Mouse (Mus musculus): ENCODE measurements at regions not wholly inside any gene's neighbourhood (a gene's known extent, or its start where the extent isn't known, plus 50 kb on each side); places are given as distances from the start of the nearest gene placed in this dataset.

- no peak for DNase-seq (ENCODE audit: low spot score in 2 of 2)
Measured at GRCm38 (mm10) chr4:125932036-125932756, 92.2 kb upstream of the Csf3r start.

DNA sequence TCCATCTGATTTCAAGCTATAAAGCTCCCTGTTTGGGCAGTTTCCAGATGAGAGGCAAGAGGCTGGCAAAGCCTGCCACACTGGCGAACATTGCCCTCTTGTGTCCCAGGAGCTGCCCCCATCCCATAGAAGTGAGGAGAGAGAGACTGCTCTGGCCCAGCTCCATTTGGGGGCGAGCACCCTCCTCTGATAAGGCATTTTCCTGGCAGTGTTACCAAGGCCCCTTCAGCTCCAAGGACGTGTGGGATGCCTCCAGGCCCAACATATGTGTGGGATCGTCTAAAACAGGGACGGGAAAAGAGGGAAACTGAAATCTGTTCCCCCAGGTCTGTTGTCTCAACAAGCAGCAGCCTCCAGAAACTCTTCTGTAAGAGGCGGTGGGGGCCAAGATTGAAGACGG, 88.0 kb upstream of the Csf3r start:
- peak; percentile 16 to 30 for DNase-seq (ENCODE audit: low spot score in 2 of 2)

GRCm38 (mm10) chr4:125938186-125938585, 86.2 kb upstream of the Csf3r start:
- no peak for DNase-seq (ENCODE audit: low spot score in 2 of 2)

DNA sequence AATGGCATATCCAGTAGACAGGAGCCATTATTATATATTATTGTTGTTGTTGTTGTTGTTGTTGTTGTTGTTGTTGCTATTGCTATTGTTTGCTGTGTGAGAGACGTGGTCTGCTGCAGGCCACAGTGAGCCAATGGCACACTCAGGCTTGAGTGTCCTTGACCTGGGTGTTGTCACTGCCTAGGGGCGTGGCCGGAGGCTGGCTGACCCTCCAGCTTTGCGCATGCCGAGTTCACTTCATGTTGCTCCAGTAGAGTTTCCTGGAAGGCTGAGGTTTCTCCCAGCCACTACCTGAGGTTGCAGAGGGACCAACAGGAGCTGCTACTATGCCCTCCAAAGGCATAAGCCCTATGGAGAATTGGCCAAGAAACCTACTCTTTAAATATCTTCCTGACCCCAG, 83.1 kb upstream of the Csf3r start:
- no peak for DNase-seq (ENCODE audit: low spot score in 2 of 2)

GRCm38 (mm10) chr4:125941916-125942315, 82.4 kb upstream of the Csf3r start:
- peak; percentile 74 to 76 for DNase-seq (ENCODE audit: low spot score in 2 of 2)

DNA sequence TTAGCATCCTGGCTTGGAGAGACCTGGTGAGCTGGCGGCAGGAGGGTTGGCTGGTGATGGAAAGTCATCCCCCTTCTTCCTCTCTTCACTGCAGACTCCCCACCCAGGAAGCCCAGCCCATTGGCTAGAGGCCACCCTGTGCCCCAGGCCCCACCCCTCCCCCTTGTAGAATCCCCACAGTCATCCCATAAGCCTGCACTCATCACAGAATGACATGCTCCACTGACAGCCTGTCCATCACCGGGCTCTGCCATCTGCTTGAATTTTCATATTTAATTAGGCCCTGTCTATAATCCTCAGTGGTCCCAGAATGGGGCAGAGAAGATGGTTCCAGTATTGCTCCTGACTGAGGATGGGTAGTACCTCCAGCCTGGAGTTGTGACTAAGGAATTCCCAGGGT, 79.3 kb upstream of the Csf3r start:
- DNase-seq (ENCODE audit: low spot score in 2 of 2): no peak

DNA sequence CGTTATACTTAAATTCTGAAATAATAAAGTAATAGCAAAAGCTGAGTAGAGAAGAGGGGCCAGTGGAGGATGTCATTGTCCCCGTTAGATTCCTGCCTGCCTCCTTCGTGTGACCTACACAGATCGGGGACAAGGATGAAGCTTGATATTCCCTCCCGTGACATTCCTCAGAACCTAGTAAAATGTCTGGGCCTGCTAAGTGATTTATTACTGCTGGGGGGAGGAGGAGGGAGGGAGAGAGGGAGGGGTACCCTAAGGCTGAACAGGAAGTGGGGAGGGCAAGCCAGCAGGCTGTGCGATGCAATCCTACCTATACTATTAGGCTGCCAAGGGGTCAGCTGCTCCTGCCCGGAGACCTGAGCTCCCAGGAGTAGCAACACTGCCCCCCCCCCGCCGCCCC, 64.9 kb upstream of the Csf3r start:
- DNase-seq (ENCODE audit: low spot score in 2 of 2): no peak

DNA sequence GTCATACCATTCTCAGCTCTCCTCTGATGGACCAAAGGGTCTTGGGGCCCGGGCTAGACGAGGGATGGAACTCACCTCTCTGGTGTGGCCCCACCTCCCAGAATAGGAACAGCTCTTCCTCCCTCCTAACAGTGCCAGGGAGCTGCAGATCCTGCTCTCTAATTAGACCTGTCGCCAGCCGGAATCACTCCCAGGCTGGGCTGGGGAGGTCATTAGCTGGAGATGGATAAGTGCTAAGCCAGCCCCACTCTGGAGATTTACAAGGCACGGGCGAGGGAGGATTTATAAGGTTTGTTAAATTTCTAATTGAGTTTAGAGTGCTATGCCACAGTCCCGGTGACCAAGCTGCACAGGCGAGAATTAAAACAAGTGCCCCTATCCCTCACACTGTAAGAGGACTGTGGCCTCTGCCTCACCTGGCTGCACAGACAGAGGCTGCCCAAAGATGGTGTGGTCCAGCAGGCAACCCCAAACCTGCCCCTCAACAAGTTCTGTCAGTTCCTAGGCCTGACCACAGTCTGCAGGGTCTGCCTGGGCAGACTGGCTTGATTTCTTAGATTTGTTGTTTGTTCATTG, 63.6 kb upstream of the Csf3r start:
- no peak for DNase-seq (ENCODE audit: low spot score in 2 of 2)

GRCm38 (mm10) chr4:125962677-125963076, 61.7 kb upstream of the Csf3r start:
- peak; percentile 78 to 89 for DNase-seq (ENCODE audit: low spot score in 2 of 2)
